Mouse (Mus musculus): ENCODE measurements around the gene Spic.

The Spic gene

DNA sequence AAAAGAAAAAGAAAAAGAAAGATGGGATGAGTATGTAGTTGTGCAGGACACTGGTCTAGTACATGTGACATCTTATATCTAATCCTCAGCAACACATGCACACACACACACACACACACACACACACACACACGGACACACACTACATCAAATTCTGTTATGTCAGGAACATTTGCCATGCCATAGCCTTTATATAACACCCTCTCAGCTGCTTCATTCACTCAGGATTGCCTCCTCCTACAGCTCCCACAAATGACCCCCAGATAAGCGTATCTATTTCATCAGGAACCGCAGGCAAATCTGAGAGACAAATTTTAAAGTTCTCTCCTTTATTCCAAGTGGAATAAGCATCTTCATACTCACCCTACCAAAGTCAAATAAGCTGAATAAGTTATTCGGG is 25.9 kb downstream of the Spic start:
- in situ Hi-C loops (cut with MboI, MseI), result no loop called here

DNA sequence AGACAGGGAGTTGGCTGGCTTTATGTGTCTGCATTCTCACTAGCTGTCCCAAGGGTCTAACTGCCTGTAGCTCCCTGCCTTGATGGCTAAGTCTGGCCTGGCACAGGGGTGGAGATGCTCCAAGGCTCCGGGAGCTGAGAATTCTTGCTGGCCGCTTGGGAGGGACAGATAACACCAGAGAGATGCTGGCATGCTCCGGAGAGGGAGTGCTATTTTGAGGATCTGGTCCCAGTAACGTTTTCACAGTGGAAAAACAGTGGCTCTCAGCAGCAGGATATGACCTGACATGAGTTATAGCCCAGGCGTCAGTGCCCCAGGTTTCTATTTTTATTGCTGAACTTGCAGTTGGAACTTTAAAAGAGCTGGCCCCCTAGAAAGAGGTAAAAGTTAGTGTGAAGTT is 39.4 kb downstream of the Spic start:
- in situ Hi-C loops (cut with MboI, MseI), result no loop called here

DNA sequence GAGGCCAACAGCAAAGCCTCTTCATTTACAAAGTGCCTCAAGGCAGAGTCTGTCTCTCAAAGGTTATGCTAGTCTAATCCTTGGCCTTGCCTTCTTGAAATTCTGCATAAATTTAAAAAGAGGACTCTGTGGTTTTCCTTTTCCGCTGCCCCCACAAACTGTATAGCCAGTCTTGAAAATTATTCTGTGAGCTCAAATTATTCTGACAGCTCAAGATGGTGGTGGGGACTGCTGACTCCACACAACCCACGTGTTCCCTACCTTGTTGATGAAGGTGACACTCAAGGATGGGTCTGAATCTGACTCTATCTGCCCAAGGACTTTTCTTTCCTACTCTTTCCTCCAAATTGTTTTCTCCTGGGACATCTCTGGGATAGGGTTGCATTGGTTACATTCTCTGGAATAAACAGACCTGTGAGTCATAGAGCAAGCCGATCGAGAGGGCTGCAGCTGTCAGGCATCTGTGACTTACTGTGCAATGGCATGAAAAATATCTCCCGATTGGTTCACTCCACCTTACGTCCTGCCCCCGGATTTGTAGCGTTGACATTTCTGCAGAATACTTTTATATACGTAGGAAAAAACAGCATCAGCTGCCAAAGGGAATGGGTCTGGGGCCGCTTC is 53.4 kb downstream of the Spic start:
- in situ Hi-C loops (cut with MboI, MseI), result no loop called here

DNA sequence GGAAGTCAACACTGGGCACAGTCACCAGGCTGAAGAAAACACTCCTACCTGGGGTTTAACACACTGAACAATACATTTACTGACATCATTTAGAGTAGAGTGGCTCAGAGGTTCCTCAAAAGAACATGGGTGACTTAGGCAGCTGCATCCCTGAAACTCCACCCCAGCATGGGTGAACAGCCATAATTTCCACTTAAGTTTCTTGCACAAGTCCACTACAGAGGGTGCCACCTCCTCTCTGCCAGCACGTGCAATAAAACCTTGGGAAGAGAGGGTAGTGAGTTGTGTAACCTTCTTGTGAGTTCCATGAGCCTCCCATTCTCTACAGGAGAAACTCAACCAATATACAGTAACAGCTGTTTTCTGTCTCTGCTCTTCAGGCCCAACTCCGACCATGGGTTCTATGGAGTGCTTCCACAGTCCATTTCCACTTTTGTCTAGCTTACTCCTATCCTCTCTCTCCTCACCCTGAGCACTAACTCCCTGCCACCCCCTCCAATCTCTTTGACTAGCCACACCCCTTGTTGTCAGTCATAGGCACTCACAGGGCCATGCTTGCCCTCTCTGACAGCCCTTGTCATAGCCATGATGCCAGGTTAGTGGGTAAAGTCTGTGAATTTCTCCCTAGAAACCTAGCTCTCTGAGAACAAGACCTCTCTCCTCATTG is 54.0 kb downstream of the Spic start:
- in situ Hi-C loops (cut with MboI, MseI), result no loop called here

DNA sequence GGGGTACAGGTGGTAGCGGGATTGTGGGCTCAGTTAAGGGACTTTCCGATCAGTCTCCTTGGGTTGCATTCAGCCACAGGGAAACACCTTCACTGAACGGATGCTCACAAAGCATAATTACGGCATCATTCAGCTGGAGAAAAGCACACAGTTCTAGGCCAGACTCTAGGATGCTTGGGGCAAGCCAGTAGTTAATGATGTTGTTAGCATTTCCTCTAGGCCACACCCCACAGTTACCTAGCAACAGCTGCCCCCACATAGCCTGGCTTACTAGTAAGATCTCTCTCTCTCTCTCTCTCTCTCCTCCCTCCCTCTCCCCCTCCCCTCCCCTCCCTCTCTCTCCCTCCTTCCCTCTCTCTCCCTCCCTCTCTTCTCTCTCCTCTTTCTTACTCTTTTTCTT is 57.8 kb downstream of the Spic start:
- in situ Hi-C loops (cut with MboI, MseI), result no loop called here

DNA sequence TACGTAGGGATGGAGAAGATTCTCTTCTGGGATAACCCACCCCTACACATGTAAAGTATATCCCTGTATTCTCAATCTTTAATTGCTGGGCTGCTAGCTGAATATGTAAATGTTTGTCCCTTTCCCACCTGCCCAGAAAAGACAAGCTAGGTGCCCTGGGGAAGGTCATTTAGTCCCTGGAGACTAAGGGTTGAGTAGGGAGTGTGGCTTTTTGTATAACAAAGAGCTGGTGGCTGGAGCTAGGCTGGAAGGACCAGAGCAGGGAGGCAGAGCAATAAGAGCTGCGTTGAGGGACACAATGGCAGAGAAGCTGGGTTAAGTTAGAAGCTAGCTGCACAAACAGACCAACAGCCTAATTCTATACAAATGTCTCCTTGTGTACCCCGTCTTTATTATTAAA is 58.6 kb downstream of the Spic start:
- in situ Hi-C loops (cut with MboI, MseI), result no loop called here
